Mouse (Mus musculus) gastrocnemius, adult 2 months (tissue): Measurements from ENCODE around the gene Ssxb3. TPM values are rescaled to one million over a fixed set of nuclear protein-coding genes. Genes with fewer than 3 reads are reported as not detected.
"Not testable (repeated sequence)": the region's sequence is repeated elsewhere in the genome, so short reads cannot be mapped to it uniquely, and the experiment has no call there.

ENCODE experiments used
- DNase-seq: peaks from one replicate; pipeline ENCODE4 v3.0.0; 2022
- H3K27ac ChIP-seq: fragments of 200-600 bp; 2 replicates; pipeline ENCODE4 v1.8.1; 2022; ENCODE audit warnings: mild to moderate bottlenecking
- H3K4me3 ChIP-seq: fragments of 200-600 bp; 2 replicates; pipeline ENCODE4 v1.8.1; 2022; ENCODE audit warnings: mild to moderate bottlenecking, moderate library complexity
- intact Hi-C: fragments of 180-260 bp; cut with DNase I; formaldehyde crosslinking; loops from one replicate; pipeline ENCODE4 v1.15.1; 2025
- long read RNA-seq, 2 experiments: library from polyadenylated mRNA; stranded (forward); transcript quantifications; one replicate each; pipeline ENCODE4 v2.0.0; 2021
- total RNA-seq, 2 experiments: library from RNA; stranded (reverse); gene quantifications; 2 replicates each; pipeline ENCODE4 v1.2.3; 2021

Gene Ssxb3
- total RNA-seq = not detected
- long read RNA-seq, experiment 1 = 0 reads
- long read RNA-seq, experiment 2 = 0 reads

GRCm38 (mm10) chrX:8591716-8592115 is at the start of gene Ssxb3:
Gene Ssxb3, minus strand, starts transcription at chrX:8591816.
- H3K27ac ChIP-seq, DNase-seq, H3K4me3 ChIP-seq, intact Hi-C loops: not testable (repeated sequence)

- intact Hi-C loops = loop anchor here (5.0 kb wide), 1 partner anchor 129 kb away; no protein-coding TSS in a partner anchor
- H3K27ac ChIP-seq, DNase-seq, H3K4me3 ChIP-seq: not testable (repeated sequence)
These were observed 43.5 kb downstream of the Ssxb3 start, which contains the start of gene Ssxb6 for GRCm38 (mm10) chrX:8548155-8548554. Gene Ssxb6, minus strand, starts transcription at chrX:8548255.

Other genes starting within 250 kb of the Ssxb3 start
- not detected for gene Ssxb9, start 224.8 kb downstream of the Ssxb3 start, total RNA-seq
- gene Ssxb1, start 178.5 kb downstream of the Ssxb3 start, total RNA-seq = not detected
- gene Ssxb2, start 130.1 kb downstream of the Ssxb3 start, total RNA-seq = not detected
- gene Gm14459, start 66.9 kb downstream of the Ssxb3 start, total RNA-seq = not detected
- not detected for gene Ssxb6, start 43.6 kb downstream of the Ssxb3 start, total RNA-seq
- gene Ssxb8, start 99.0 kb upstream of the Ssxb3 start, total RNA-seq = not detected
- not detected for gene Ssx9, start 156.6 kb upstream of the Ssxb3 start, total RNA-seq
- not detected for gene Ssxb5, start 211.9 kb upstream of the Ssxb3 start, total RNA-seq